Mouse (Mus musculus): ENCODE measurements around the gene Vipas39.

Gene Vipas39

GRCm38 (mm10) chr12:87196310-87196709, 69.7 kb downstream of the Vipas39 start:
- DNase-seq (ENCODE audit: low spot score in 2 of 2) = no peak

DNA sequence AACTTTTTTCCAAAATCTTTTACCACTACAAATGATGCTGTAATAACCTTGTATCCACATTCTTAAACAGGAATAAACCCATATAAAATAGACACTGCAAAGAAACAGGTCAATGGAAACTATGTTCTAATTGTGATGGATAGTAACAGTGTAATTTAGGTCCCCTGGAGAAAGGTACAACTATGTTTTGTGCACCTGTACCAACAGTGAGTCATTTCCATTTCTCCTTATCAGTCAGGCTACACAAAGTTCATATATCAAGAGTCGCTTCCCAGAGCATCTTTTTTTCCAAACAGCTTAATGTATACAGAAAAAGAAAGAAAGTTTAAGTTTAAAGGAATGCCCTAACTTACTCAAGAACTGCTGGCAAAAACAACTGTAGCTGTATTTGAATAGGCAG, 71.0 kb downstream of the Vipas39 start:
- no peak for DNase-seq (ENCODE audit: low spot score in 2 of 2)

GRCm38 (mm10) chr12:87193008-87193407, 73.0 kb downstream of the Vipas39 start:
- DNase-seq (ENCODE audit: low spot score in 2 of 2) = no peak
